Mouse (Mus musculus): ENCODE results near the gene Kctd18. TPM values are rescaled to one million over a fixed set of nuclear protein-coding genes. Genes with fewer than 3 reads are reported as not detected.
A peak's percentile ranks its signal among the peaks of the same experiment; 100 is the strongest.

Kctd18 gene
- total and polyA plus RNA-seq, 3 experiments = 12.8 to 19.8 (median 14.8) TPM

GRCm38 (mm10) chr1:57953586-57954375 lies 65.0 kb downstream of the Kctd18 start:
- H3K9ac ChIP-seq (ENCODE audit: insufficient read depth, low read depth) = no peak overlapping the region
- in situ Hi-C loops (cut with MboI; ENCODE audit: low pct_ligation_motif_present, low pct_unique_long_range_greater_than_20kb, low sequenced_read_pairs) (no loop called here), dilution Hi-C loops (cut with MboI; ENCODE audit: extremely low pct_ligation_motif_present, extremely low pct_unique_long_range_greater_than_20kb, low sequenced_read_pairs) (no loop called here)
- H3K4me2 ChIP-seq (ENCODE audit: insufficient read depth, low read depth, poor library complexity, severe bottlenecking) = no peak overlapping the region
- TF ChIP-seq POLR2A (IDR thresholded peaks at IDR 0.05; ENCODE audit: low read depth, low read length) = no peak
- TF ChIP-seq ZC3H11A (IDR thresholded peaks at IDR 0.05; ENCODE audit: low read depth, low read length) = no peak
- no peak for TF ChIP-seq MYC (IDR thresholded peaks at IDR 0.05; ENCODE audit: low read depth, low read length)
- TF ChIP-seq POLR2AphosphoS2 (IDR thresholded peaks at IDR 0.05; ENCODE audit: low read depth, low read length) = no peak
- TF ChIP-seq CHD1 (IDR thresholded peaks at IDR 0.05; ENCODE audit: low read depth, low read length) = no peak
- no peak for TF ChIP-seq BHLHE40 (IDR thresholded peaks at IDR 0.05; ENCODE audit: low read depth, low read length)
- TF ChIP-seq NRF1 (IDR thresholded peaks at IDR 0.05; ENCODE audit: low read depth, low read length) = no peak
- TF ChIP-seq USF1 (IDR thresholded peaks at IDR 0.05; ENCODE audit: low read depth, low read length) = no peak
- TF ChIP-seq RCOR1 (conservative IDR thresholded peaks at IDR 0.05; ENCODE audit: low read depth, low read length) = no peak
- TF ChIP-seq JUND (conservative IDR thresholded peaks at IDR 0.05; ENCODE audit: low read depth, low read length) = no peak
- no peak for TF ChIP-seq TBP (conservative IDR thresholded peaks at IDR 0.05; ENCODE audit: low read depth, low read length)
- TF ChIP-seq ZKSCAN1 (IDR thresholded peaks at IDR 0.05; ENCODE audit: borderline replicate concordance, low read depth, low read length) = no peak
- TF ChIP-seq KAT2A (IDR thresholded peaks at IDR 0.05; ENCODE audit: insufficient replicate concordance, low read length) = no peak
- TF ChIP-seq ELF1 (IDR thresholded peaks at IDR 0.05; ENCODE audit: low read depth, low read length) = no peak
- no peak for TF ChIP-seq ETS1 (conservative IDR thresholded peaks at IDR 0.05; ENCODE audit: low read depth, low read length)
- no peak for TF ChIP-seq USF2 (conservative IDR thresholded peaks at IDR 0.05; ENCODE audit: low read depth, low read length)
- H3K27me3 ChIP-seq (replicated peaks) = no peaks in the 10 kb centered on the region
- no peak for DNase-seq (ENCODE audit: extremely low read depth)
- H3K9me3 ChIP-seq (replicated peaks; ENCODE audit: low read length) = no peaks in the 10 kb centered on the region
- H3K36me3 ChIP-seq (replicated peaks in 1 of 2; ENCODE audit: control insufficient read depth in 1 of 2, insufficient read depth in 1 of 2, low read length in 1 of 2) = peaks cover 14 to 38% of the 10 kb centered on the region in 2 experiments
- no peak overlapping the region for H3K27ac ChIP-seq (ENCODE audit: insufficient read depth, low read depth)
- H3K79me2 ChIP-seq (replicated peaks; ENCODE audit: control insufficient read depth, extremely low read depth, insufficient read depth, poor library complexity, severe bottlenecking) = no peaks in the 10 kb centered on the region
- H3K4me1 ChIP-seq (ENCODE audit: control insufficient read depth in 1 of 2, insufficient read depth in 2 of 2) = peaks cover 0 to 16% of the 10 kb centered on the region in 2 experiments; a peak in 3 of 4 replicates
- H3K4me3 ChIP-seq (replicated peaks in 1 of 3; ENCODE audit: low read depth in 2 of 3, low read length in 2 of 3, poor library complexity in 1 of 3) = no peak overlapping the region

- Histone ChIP-seq H3K36me3 (replicated peaks in 1 of 2; ENCODE audit: control insufficient read depth in 1 of 2, insufficient read depth in 1 of 2, low read length in 1 of 2) (peaks cover 11 to 33% of the 10 kb centered on the region in 2 experiments), H3K4me1 (ENCODE audit: control insufficient read depth in 1 of 2, insufficient read depth in 2 of 2) (peaks cover 0 to 16% of the 10 kb centered on the region in 2 experiments; a peak in 3 of 4 replicates), H3K27me3 (replicated peaks) (no peaks in the 10 kb centered on the region), H3K27ac (ENCODE audit: insufficient read depth, low read depth) (no peak overlapping the region), H3K9me3 (replicated peaks; ENCODE audit: low read length) (no peaks in the 10 kb centered on the region), H3K4me3 (replicated peaks in 1 of 3; ENCODE audit: low read depth in 2 of 3, low read length in 2 of 3, poor library complexity in 1 of 3) (no peak overlapping the region), H3K4me2 (ENCODE audit: insufficient read depth, low read depth, poor library complexity, severe bottlenecking) (no peak overlapping the region), H3K9ac (ENCODE audit: insufficient read depth, low read depth) (no peak overlapping the region), H3K79me2 (replicated peaks; ENCODE audit: control insufficient read depth, extremely low read depth, insufficient read depth, poor library complexity, severe bottlenecking) (no peaks in the 10 kb centered on the region)
- TF ChIP-seq MAZ (IDR thresholded peaks at IDR 0.05; ENCODE audit: low read depth, low read length) (no peak), ZC3H11A (IDR thresholded peaks at IDR 0.05; ENCODE audit: low read depth, low read length) (no peak), JUN (IDR thresholded peaks at IDR 0.05; ENCODE audit: insufficient read depth, low read depth, low read length) (peak; percentile 43; the same call in 1 of the 2 replicates), POLR2AphosphoS2 (IDR thresholded peaks at IDR 0.05; ENCODE audit: low read depth, low read length) (no peak), JUND (conservative IDR thresholded peaks at IDR 0.05; ENCODE audit: low read depth, low read length) (peak; percentile 42; the same call in 1 of the 2 replicates), EP300 (IDR thresholded peaks at IDR 0.05; ENCODE audit: low read length) (peak; percentile 61), ZMIZ1 (IDR thresholded peaks at IDR 0.05; ENCODE audit: low read depth, low read length) (no peak), NELFE (IDR thresholded peaks at IDR 0.05; ENCODE audit: low read depth, low read length) (no peak), CTCF (conservative IDR thresholded peaks at IDR 0.05 in 1 of 2, IDR thresholded peaks at IDR 0.05 in 1 of 2; ENCODE audit: low read depth in 2 of 2, low read length in 2 of 2) (no peak), ETS1 (conservative IDR thresholded peaks at IDR 0.05; ENCODE audit: low read depth, low read length) (peak; percentile 72), MEF2A (IDR thresholded peaks at IDR 0.05; ENCODE audit: borderline replicate concordance, low read depth, low read length) (no peak), GABPA (IDR thresholded peaks at IDR 0.05; ENCODE audit: insufficient replicate concordance, low read depth, low read length) (no peak), MYC (IDR thresholded peaks at IDR 0.05; ENCODE audit: low read depth, low read length) (no peak), CHD2 (IDR thresholded peaks at IDR 0.05; ENCODE audit: low read length) (no peak), ZNF384 (IDR thresholded peaks at IDR 0.05; ENCODE audit: low read depth, low read length) (no peak), CHD1 (IDR thresholded peaks at IDR 0.05; ENCODE audit: low read depth, low read length) (no peak), SIN3A (IDR thresholded peaks at IDR 0.05; ENCODE audit: low read length) (no peak), USF1 (IDR thresholded peaks at IDR 0.05; ENCODE audit: low read depth, low read length) (no peak)
- dilution Hi-C loops (cut with MboI; ENCODE audit: extremely low pct_ligation_motif_present, extremely low pct_unique_long_range_greater_than_20kb, low sequenced_read_pairs) = no loop called here
- in situ Hi-C loops (cut with MboI; ENCODE audit: low pct_ligation_motif_present, low pct_unique_long_range_greater_than_20kb, low sequenced_read_pairs) = no loop called here
- no peak for DNase-seq (ENCODE audit: extremely low read depth)
Measured at GRCm38 (mm10) chr1:57952509-57952908, 66.2 kb downstream of the Kctd18 start.
